Mouse (Mus musculus): ENCODE data around the gene Pcx.

Pcx gene

DNA sequence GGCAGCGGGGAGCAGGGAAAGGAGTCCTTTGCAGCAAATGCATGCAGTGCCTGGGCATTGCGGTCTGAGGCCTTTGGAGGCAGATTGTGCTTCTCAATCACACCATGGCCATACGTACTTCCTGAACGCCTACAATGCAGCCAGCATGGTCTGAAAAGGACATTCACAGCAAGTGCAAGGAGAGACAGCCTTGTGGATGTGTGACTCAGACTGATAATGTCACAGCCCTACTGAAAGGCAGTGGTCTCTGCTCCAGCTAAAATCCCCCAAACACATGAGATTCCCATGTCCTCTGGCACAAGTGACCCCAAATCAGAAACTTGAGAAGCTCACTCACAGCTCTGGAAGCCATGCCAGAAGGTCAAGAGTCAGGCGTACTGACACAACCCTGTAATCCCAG lies 14.5 kb upstream of the Pcx start:
- in situ Hi-C loops (cut with MboI; ENCODE audit: unreplicated experiment in 2 of 2): loop anchor here (5.0 to 10.0 kb wide), 6 partner anchors 79 to 506 kb away; partner anchors contain the start of gene Rce1 (in 2 of the 2)

DNA sequence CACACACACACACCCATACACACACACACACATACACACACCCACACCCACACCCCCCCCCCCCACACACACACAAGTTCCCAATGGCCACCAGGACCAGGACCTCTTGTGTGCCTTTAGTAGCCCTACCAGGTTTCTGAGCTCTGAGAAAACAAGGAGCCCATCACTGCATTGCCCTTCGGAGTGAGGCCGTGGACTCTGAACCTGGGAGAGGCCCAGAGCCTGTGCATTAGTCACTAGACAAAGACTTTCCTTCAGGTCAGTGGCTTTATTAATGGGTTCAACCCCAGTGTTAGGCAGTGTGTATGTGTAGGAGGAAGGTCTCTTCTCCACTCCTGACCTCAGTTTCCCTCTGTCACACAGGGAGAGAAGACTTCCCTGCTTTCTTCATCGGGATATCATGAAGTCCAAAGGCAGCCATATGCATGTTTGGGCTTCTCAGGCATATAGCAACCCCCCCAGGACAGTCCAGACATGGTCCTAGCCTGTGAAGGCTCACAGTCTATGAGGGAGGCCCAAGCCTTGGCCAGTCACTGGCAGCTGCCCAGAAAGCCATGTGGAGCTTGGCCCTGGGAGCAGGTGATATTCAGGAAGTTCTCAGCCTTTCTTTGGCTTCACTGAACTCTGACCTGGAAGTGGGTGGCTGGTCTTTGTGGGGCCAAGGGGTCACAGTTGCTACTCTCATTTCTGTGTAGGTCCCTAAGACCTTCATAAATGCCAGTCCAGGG lies 13.6 kb upstream of the Pcx start:
- in situ Hi-C loops (cut with MboI; ENCODE audit: unreplicated experiment in 2 of 2): loop anchor here (5.0 to 10.0 kb wide), 6 partner anchors 78 to 506 kb away; partner anchors contain the start of gene Rce1 (in 2 of the 2)

DNA sequence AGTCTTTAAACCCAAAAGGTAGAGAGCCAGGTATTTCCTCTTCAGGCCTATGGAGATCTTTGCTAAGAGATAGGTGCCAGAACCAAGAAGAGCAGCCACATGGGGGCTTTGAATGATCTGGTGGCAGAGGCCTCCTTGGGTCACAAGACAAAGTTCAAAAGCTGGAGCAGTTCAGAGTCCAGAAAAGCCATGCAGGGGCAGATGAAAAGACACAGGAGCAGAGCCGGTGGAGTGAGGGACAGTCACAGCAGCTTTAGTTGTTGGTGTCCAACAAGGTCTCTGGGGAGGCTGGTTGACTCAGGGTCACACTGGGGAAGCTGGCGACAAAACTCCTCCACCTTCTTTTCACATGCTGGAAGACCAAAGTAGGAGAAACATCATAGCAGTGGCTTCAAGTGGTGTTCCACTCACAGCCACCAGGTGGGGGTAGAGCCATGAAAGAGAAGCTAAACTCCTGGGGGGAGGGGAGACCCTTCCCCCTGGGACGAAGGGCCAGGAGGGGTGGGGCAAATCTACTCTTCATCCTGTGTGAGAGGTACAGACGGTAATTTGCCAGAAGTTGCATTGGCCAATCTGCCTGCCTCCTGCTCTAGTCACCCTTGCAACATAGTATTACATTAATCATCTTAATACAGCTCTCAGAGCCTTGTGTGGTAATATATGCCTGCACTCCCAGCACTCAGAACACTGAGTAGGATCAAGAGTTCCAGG lies 12.9 kb upstream of the Pcx start:
- in situ Hi-C loops (cut with MboI; ENCODE audit: unreplicated experiment in 2 of 2): loop anchor here (5.0 to 10.0 kb wide), 6 partner anchors 77 to 505 kb away; partner anchors contain the start of gene Rce1 (in 2 of the 2)

DNA sequence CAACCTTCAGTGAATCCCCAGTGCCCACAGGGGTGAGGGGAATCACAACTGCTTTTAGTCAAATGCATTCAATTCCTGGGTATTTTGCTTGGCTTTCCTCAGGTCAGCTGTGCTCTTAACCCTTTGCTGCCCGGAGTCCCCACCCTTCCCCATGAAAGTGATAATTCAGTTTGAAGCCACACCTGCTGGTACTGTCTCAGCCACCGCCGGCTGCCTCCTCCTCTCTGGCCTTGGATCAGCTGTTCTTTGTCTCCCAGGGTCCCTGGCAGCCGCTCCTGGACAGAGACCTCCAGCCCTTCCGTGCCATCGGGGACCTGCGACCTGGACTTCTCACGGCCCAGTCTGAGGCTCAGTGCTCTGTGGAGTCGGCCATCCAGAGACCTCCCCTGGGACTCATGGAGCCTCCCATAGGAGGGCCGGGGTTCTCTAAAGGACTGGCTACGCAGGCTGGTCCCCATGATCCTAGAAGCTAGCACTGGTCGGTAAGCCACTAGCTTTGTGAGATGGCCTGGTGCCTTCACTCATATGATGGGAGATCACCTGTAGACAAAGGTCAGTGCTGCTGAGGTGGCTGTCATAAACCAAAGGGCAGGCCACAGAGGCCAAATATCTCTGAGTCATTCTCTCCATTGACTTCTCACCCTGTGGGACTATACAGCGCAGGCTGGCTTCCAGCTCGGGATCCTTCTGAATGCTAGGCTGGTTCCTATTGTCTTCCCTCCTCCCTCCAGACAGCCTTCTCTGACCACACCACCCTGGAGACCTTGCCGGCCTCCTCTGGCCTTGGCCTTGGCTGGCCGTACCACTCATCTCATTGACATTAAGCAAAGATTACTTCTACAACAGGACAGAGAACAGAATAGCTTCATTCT lies 12.0 kb upstream of the Pcx start, which contains the start of gene 2010003K11Rik:
2010003K11Rik (minus strand) TSS at position 522 of the 872 bp plus-strand sequence.
- in situ Hi-C loops (cut with MboI; ENCODE audit: unreplicated experiment in 2 of 2): loop anchor here (5.0 to 10.0 kb wide), 6 partner anchors 77 to 504 kb away; partner anchors contain the start of gene Rce1 (in 2 of the 2)

DNA sequence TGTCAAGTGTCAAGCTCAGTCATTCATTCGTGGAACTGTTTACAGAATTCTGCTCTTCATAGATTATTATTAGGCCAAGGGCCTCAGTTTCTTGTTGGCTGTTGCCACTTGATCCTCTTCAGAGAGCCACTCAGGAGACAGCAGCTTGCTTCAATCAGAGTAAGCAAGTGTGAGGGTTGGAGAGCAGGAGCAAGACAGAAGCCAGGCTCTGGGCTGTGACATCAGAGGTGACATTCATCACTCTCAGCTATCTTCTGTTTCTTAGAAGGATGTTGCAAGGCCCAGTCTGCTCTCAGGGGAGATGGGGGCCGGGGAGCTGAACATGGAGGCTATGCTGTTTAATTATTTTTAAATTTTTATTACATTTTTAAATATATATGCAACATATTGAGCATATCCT lies 7.6 kb upstream of the Pcx start:
- in situ Hi-C loops (cut with MboI; ENCODE audit: unreplicated experiment in 2 of 2): no loop called here

DNA sequence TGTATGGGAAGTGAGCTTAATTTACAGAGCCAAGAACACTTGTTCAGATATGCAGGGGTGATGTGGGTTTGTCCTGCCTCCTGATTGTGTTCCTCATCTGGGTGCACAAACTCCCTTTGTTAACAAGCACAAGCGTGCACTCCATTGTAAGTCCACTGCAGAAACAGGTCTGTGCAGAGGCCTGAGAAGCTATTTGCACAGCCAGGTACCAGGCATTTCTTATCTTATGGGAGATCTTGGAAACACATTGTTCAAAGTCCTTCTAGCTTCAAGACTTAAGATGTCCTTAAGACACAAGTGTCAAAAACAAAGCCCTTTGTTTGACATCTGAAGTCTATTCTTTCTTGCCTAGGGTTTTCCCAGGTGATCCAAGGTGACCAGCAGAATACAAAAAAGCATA lies 5.4 kb upstream of the Pcx start:
- in situ Hi-C loops (cut with MboI; ENCODE audit: unreplicated experiment in 2 of 2): no loop called here

DNA sequence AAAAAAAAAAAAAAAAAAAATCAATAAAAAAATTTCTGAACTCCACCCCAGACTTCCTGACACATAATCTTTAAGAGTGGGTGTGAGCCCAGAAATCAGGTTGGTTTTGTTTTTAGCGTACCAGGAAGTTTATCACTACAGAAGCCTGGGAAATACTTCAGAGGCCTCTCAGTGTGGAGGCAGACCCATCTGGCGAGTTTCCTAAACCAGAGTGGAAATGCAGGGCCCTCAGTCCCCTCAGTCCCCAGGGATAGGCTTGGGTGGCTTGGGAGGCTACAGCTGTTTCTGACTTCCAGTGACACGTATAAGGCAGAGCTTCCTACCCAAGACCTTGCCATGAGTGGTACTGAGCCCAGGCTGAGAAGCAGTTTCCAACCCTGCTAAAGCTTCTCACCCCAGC lies 2.5 kb upstream of the Pcx start:
- in situ Hi-C loops (cut with MboI; ENCODE audit: unreplicated experiment in 2 of 2): no loop called here

DNA sequence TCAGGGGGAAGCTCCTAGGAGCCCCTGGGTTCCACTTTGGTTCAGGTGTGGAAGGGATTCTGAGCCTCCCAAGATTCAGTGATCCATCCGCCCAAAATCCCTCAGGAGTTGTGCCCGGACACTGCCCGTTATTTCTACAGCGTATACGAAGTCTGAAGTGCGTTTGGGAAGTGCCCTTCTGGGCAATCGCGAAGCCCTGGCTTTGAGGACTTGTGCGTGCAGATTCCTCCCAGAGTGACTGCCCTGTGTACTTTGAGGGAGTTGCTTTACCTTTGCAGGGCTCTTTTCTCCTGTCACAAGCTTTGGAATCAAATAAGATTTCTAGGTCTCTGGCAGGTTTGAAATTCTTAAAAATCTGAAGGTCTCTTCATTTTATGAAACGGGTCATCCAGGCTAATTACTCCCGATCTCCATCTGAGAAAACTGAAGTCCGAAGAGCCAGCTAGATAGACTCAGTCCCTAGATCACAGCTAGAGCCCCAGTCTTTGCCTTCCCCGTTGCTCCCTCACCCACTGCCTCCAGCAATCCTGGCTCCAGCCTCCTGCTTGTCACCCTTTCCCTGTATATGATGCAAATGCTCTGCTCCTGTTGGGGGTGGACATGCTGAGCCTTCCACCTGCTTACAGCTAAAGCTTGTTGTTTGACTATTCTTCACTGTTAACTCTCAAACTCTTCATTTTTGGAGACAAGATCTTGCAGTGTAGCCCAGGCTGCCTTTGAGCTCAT lies 1.0 kb downstream of the Pcx start:
- in situ Hi-C loops (cut with MboI; ENCODE audit: unreplicated experiment in 2 of 2): no loop called here

DNA sequence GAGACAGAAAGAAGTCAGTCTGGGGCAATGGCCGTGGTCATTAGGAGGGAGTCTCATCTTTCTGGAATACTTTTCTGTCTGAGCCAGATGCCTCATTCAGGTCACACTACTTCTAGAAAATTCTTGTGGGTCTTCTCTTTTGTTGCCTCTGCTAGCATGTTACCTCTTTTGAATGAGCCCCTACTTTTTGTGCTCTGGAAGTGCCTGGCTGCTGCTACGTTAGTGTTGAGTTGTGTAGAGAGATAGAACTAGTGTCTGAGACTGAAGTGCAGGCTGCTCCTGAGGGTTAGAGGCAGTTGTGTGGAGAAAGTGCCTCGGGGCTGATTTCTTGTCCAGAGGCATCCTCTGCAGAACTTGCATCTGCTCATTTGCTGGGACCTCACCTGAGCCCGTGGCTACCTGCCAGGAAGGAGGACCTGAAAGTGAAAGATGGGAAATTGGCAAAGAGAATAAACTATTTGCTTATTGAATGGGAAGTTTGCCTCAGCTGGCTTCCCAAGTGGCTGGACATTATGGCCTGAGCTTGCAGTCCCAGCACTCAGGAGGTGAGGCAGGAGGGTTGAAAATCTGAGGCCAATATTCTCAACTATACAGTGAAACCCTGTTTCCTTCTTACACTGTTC lies 3.1 kb downstream of the Pcx start:
- in situ Hi-C loops (cut with MboI; ENCODE audit: unreplicated experiment in 2 of 2): no loop called here

DNA sequence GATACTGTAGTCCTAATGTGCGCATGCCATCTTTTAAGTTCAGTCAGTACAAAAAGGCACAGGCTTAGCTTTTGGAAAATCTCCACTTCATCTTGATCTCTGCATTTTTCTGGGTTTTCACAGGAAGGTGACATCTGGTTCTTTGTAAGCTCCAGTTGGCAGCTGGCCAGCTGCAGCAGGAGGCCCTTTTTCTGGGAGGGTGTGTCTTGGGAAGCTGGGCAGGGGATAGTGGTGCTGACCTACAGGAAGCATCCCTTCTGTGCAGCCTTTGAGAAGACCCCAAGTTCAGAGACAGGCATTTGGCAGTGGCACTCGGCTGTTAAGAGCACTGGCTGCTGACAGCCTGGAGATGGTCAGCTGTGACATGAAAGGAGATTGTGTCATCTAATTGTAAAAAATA lies 5.5 kb downstream of the Pcx start:
- in situ Hi-C loops (cut with MboI; ENCODE audit: unreplicated experiment in 2 of 2): no loop called here

DNA sequence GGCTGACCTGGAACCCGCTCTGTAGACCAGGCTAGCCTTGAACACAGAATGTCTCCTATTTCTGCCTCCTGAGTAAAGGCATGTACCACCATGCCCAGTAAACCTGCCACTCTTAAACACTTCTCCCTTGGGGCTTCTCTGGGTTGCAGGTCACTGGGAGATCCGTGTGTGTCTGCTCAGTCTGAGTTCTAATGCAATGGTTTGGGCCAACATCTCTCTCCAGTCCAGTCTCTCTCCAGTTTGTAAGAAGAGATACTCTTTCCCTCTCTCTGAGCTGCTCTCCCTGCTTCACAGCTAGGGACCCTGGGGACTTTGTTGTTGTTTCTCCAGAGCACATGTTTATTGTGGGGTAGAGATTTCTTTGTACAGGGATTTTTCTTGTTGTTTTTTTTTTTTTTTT lies 6.0 kb downstream of the Pcx start:
- in situ Hi-C loops (cut with MboI; ENCODE audit: unreplicated experiment in 2 of 2): no loop called here

DNA sequence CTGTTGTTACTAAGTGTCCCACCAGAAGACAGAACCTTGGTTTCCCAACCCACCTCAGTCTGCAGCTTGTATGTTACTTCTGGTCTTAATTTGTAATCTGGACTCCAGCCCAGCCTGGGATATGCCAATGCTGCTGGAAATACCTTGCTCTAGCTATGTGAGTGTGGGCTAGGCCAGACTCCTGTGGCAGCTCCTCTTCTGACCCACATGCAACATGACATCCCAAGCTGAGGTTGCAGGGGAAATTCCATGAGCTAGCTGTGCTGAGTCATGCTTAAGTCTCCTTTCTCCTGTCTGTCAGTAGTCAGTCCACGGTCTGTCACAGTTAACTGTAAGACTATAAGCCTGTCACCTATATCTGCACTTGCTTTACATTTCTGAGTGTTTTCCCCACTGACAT lies 7.2 kb downstream of the Pcx start:
- in situ Hi-C loops (cut with MboI; ENCODE audit: unreplicated experiment in 2 of 2): no loop called here

DNA sequence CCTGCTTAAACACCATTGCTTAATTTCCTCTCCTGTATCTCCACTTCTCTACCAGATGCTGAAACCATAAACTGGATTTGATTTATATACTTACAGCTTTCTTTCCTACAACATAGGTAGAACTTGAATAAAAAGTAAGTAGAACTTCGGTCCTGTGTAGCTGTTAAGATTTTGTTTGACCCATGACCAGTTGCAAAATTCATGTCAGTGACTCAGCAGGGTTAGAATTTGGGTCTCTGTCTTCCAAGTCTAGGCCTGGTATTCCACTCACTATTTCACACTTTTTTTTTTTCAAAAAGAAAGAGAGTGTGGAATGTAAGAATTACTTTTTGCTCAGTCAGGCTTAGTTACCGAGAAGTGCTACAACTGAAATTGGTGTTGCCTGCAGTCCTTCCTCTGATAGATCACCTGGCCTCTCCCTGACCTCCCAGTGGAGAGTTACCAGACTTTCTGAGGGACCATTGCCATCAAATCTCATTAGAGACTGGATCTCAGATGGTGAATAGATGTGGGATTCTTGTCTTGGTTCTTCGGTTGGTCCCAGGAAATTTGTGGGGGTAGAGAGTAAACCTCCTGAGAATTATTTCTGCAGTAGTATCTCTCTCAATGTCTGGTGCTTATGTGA lies 11.3 kb downstream of the Pcx start:
- in situ Hi-C loops (cut with MboI; ENCODE audit: unreplicated experiment in 2 of 2): no loop called here

DNA sequence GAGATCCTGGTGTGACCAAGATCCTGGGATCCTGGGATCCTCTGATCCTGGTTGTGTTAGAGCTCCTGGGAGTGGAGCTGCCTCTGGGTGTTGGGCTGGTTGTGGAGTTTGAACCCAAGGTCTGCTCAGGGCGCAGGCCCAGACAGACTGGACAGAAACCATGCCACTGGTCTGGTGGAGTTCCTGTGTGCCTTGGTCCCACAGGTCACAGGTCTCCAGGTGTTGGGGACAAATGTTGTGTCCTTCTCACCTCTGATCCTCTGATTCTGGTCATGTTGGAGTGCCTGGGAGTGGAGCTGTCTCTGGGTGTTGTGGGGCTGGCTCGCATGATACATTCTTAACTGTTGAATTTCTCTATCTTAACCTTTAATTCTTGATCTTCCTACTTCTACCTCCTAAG lies 24.4 kb downstream of the Pcx start:
- in situ Hi-C loops (cut with MboI; ENCODE audit: unreplicated experiment in 2 of 2): no loop called here

DNA sequence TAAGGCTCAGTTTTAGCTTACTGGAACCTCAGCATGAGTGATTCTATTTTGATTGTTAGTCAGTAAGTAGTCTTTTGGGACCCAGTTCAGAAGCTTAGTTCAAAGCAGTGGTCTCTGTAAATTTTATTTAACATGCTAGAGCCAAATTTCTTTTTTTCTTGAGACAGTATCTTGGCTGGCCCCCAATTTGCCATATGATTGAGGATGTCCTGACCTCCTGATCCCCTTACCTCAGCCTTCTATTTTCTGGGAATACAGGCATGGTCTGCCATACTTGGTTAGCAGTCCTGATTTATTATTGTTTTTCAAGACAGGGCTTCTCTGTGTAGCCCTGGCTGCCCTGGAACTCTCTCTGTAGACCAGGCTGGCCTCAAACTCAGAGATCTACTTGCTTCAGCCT lies 25.6 kb downstream of the Pcx start:
- in situ Hi-C loops (cut with MboI; ENCODE audit: unreplicated experiment in 2 of 2): no loop called here

DNA sequence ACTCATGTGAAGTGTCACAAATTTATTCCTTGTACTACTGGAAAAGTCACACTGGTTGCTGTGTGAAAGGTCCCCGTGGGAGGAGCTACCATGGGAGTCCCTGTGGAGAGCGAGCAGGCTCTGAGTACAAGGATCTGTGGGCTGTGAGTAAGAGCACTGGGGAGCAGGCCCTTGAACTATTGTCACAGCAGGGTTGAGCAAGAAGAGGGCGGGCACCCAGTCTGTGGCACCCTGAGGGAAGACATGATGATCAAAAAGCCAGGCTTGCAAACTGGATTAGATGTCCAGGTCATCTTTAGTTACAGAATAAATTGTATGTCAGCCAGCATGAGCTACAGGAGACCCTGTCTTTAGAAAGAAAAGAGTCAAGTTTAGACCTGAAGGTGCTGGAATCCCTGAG lies 26.3 kb downstream of the Pcx start:
- in situ Hi-C loops (cut with MboI; ENCODE audit: unreplicated experiment in 2 of 2): no loop called here

DNA sequence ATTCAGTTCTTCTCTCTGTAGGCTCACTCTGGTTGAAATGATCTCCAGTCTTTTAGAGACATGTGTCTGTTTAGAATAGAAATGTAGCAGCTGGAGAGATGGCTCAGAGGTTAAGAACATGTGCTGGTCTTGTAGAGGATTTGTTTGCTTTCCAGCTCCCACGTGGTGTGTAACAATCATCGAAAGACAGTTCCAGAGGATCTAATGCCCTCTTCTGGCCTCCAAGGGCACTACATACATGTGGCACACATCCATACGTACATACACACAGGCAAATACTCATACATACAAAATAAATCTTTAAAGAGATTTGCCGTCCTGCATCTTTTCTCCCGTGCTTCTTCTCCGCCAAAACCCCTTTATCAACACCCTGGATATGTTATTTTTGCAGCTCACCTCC lies 30.0 kb downstream of the Pcx start:
- in situ Hi-C loops (cut with MboI; ENCODE audit: unreplicated experiment in 2 of 2): no loop called here

DNA sequence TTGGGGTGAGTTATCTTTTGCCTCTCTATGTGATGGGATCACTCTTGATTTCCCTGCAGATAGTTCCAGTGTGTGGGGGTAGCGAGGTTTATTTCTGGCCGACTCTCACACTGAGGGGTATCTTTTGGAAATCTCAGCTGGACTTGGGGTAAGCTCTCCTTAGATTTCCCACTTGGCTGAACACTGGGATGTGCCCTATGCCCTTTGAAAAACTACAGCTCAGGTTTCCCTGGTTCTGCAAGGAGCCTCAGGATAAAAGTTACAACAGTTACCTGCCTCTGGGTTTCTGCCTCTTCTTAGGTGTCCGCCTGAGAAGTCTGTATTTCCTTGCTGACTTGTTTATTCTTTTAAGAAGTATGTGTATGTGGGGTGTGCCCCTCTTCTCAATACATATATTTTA lies 30.7 kb downstream of the Pcx start:
- in situ Hi-C loops (cut with MboI; ENCODE audit: unreplicated experiment in 2 of 2): no loop called here

DNA sequence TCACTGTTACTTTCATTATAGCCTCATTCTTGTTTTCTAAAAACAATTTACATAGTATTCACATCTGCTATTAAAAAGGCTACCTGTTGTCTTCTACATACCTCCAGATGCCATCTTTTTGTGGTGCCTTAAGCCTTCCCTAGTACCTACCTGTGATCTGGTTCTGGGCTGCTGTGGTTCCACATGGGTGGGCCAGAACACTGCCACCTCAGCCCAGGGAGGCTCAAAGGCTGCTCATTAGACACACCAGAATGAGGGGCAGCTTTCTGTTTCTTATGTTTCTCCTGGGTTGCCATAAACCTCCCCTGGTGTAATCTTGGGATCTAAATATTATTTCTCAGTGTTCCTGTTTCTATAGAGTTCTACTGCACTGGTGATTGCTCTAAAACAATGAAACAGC lies 31.8 kb downstream of the Pcx start:
- in situ Hi-C loops (cut with MboI; ENCODE audit: unreplicated experiment in 2 of 2): no loop called here
